Mouse (Mus musculus) lung, adult 2 months (tissue): ENCODE results near the gene Bsg. TPM values are rescaled to one million over a fixed set of nuclear protein-coding genes. Genes with fewer than 3 reads are reported as not detected.
A peak's percentile ranks its signal among the peaks of the same experiment; 100 is the strongest.

Source experiments
- DNase-seq: peaks from one replicate; pipeline ENCODE4 v3.0.0; 2022
- H3K4me1 ChIP-seq: fragments of 200-500 bp; 2 replicates; pipeline ENCODE4 v1.6.1; 2011; ENCODE audit warnings: low read length; ENCODE audit not compliant: control insufficient read depth, insufficient read depth
- H3K4me3 ChIP-seq: fragments of 200-500 bp; replicated peaks from 2 replicates; pipeline ENCODE3; 2011; ENCODE audit warnings: low read depth, mild to moderate bottlenecking, control low read depth, low read length; ENCODE audit errors: extremely low read depth
- CTCF ChIP-seq: fragments of 200-500 bp; IDR thresholded peaks from 2 replicates; pipeline ENCODE4 v1.5.1; 2011; ENCODE audit warnings: mild to moderate bottlenecking, low read length, control low read depth; ENCODE audit not compliant: insufficient read depth
- POLR2A ChIP-seq: fragments of 200-500 bp; IDR thresholded peaks from 2 replicates; pipeline ENCODE4 v1.6.1; 2011; ENCODE audit warnings: low read depth, mild to moderate bottlenecking, control low read depth, low read length, borderline replicate concordance; ENCODE audit errors: extremely low read depth
- WGBS: fragments of 180-500 bp; shearing (Covaris S2); methylation state at CpG from one replicate; pipeline ENCODE4 v1.1.7; 2018; 5-methylcytosine and 5-hydroxymethylcytosine counted together
- polyA plus RNA-seq: library from polyadenylated mRNA; depleted of rRNA; stranded (reverse); fragments of >200 nt; gene quantifications from 2 replicates; pipeline ENCODE4 v1.2.3, GENCODE M21; 2012

Gene Bsg
- polyA plus RNA-seq, 1 experiment, result 692 TPM

- WGBS, result 64% methylated on average over 28 of the region's 28 CpGs
These were observed 24.3 kb downstream of the Bsg start for GRCm38 (mm10) chr10:79728323-79729249.

GRCm38 (mm10) chr10:79729357-79729965 is 25.2 kb downstream of the Bsg start:
- Histone ChIP-seq H3K4me1 (peaks cover 5% of the 10 kb centered on the region; the same call in 1 of the 2 replicates), H3K4me3 (no peak overlapping the region)
- no peak for DNase-seq
- WGBS, result 40% methylated on average over 13 of the region's 13 CpGs
- TF ChIP-seq POLR2A, result no peak
- no peak for TF ChIP-seq CTCF

More at GRCm38 (mm10) chr10:79728323-79729249, 24.3 kb downstream of the Bsg start:
- TF ChIP-seq CTCF (no peak), POLR2A (no peak)
- Histone ChIP-seq H3K4me3 (peak overlapping the region; percentile 13), H3K4me1 (peaks cover 5% of the 10 kb centered on the region; the same call in 1 of the 2 replicates)
- DNase-seq, result no peak

- WGBS, result 100% methylated on average over 1 of the region's 1 CpGs
- TF ChIP-seq POLR2A (no peak), CTCF (peak; percentile 64)
- DNase-seq, result no peak
These were observed 28.2 kb downstream of the Bsg start for GRCm38 (mm10) chr10:79732500-79732899.

GRCm38 (mm10) chr10:79733847-79734246 is 29.6 kb downstream of the Bsg start:
- no peak for DNase-seq
- TF ChIP-seq CTCF, result no peak
- TF ChIP-seq POLR2A, result no peak
- WGBS, result 94% methylated on average over 15 of the region's 15 CpGs
- no peak overlapping the region for H3K4me3 ChIP-seq
- H3K4me1 ChIP-seq, result peaks cover 2% of the 10 kb centered on the region; the same call in 1 of the 2 replicates

More at GRCm38 (mm10) chr10:79732500-79732899, 28.2 kb downstream of the Bsg start:
- Histone ChIP-seq H3K4me3 (no peak overlapping the region), H3K4me1 (peaks cover 5% of the 10 kb centered on the region; the same call in 1 of the 2 replicates)

GRCm38 (mm10) chr10:79735361-79735760 is 31.1 kb downstream of the Bsg start:
- no peak for DNase-seq
- WGBS, result 53% methylated on average over 50 of the region's 52 CpGs
- Histone ChIP-seq H3K4me1 (no peaks in the 10 kb centered on the region), H3K4me3 (no peak overlapping the region)
- TF ChIP-seq POLR2A, result no peak
- TF ChIP-seq CTCF, result no peak

GRCm38 (mm10) chr10:79736706-79737105 is 32.4 kb downstream of the Bsg start:
- no peak for DNase-seq
- no peak for TF ChIP-seq CTCF
- Histone ChIP-seq H3K4me1 (no peaks in the 10 kb centered on the region), H3K4me3 (no peak overlapping the region)
- 72% methylated on average over 14 of the region's 14 CpGs for WGBS

- TF ChIP-seq CTCF (peak; percentile 72), POLR2A (no peak)
- WGBS, result 91% methylated on average over 10 of the region's 10 CpGs
- Histone ChIP-seq H3K4me1 (no peaks in the 10 kb centered on the region), H3K4me3 (no peak overlapping the region)
- DNase-seq, result no peak
These were observed 34.0 kb downstream of the Bsg start for GRCm38 (mm10) chr10:79738259-79738658.

- Histone ChIP-seq H3K4me1 (no peaks in the 10 kb centered on the region), H3K4me3 (no peak overlapping the region)
- 97% methylated on average over 28 of the region's 28 CpGs for WGBS
- TF ChIP-seq CTCF, result no peak
- no peak for TF ChIP-seq POLR2A
- no peak for DNase-seq
These were observed 34.9 kb downstream of the Bsg start for GRCm38 (mm10) chr10:79739234-79739633.

- TF ChIP-seq CTCF (no peak), POLR2A (no peak)
- WGBS, result 87% methylated on average over 11 of the region's 11 CpGs
- H3K4me3 ChIP-seq, result no peak overlapping the region
- peaks cover 4% of the 10 kb centered on the region for H3K4me1 ChIP-seq
- no peak for DNase-seq
These were observed 36.6 kb downstream of the Bsg start for GRCm38 (mm10) chr10:79740863-79741262.

GRCm38 (mm10) chr10:79743161-79743560 is 38.9 kb downstream of the Bsg start:
- no peak for DNase-seq
- TF ChIP-seq POLR2A (no peak), CTCF (no peak)
- Histone ChIP-seq H3K4me1 (peaks cover 8% of the 10 kb centered on the region), H3K4me3 (no peak overlapping the region)
- WGBS, result 85% methylated on average over 11 of the region's 11 CpGs
